Mouse (Mus musculus) spleen, embryonic (tissue): ENCODE data around the gene Crybg3.
"Not testable (repeated sequence)": the region's sequence is repeated elsewhere in the genome, so short reads cannot be mapped to it uniquely, and the experiment has no call there.

ENCODE experiments used
- CTCF ChIA-PET: fragments of 350-600 bp; sonication (Branson Sonifier 250); formaldehyde crosslinking; loops from one replicate; lab custom pipeline; 2022; lab: Charles Lee

Crybg3 gene

DNA sequence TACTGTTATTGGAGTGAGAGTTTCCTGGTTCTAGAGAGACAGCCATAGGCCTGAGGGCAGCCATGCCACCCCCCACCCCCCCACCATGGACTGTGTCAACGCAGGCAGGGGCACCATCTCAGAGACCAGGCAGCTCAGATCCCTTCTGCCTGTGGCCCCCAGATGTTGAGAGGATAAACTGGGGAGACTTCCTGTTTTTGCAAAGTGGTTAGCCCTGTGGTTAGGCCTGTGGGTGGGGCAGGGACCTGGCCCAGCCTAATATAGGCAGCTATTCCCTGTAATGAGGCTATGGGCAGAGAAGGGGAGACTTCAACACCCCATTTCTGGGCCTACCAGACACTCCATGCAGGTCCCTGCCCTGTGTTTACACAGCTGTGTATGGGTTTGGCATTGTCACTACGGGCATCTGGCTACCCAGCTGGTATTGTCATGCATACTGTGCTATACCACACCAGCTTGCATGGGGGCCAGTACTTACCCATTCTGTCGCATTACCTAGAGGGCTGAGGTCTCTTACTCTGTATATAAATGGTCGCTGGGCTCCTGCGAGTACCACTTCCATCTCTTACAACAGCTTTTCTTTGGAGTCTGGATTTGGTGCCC lies 141.4 kb downstream of the Crybg3 start:
- CTCF ChIA-PET, result not testable (repeated sequence)

DNA sequence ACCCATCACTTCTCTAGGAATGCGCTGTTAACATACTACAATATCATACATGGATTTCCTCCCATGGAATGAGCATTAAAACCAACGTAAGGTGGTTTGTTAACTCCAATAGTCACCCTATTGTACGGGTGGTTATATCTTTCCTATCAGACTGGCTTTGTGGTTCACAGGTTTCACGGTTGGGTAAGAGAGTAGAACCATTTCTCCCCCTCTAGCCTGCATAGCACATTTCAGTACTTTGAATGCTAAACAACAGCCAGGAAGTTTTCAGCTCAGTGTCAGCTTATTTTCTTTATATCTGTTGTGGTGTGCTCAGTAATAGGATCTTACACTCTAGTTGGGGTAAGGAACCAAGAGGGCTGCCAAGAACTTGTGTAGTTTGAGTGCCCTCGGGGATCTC lies 149.0 kb downstream of the Crybg3 start:
- CTCF ChIA-PET, result no interaction called here

- CTCF ChIA-PET, result interaction anchor here (1.1 kb wide), 1 partner anchor 30 kb away, joined by 3 read pairs; no protein-coding TSS in a partner anchor
These were observed 151.7 kb downstream of the Crybg3 start for GRCm38 (mm10) chr16:59449092-59449491.

DNA sequence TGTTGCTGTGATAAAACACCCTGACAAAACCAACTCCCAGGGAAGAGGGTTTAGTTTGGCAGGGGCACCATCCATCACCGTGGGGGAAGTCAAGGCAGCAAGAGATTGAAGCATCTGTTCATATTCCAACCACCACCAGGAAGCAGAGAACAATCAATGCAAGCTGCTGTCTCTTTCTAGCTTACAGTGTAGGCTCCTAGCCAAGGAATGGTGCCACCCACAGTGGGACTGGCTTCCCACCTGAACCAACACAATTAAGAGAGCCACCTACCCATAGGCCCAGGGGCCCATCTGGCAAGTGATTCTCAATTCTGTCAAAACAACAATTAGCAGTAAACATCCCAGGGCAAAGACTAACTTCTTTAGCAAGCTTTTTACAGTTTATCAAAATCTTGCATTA lies 152.6 kb downstream of the Crybg3 start:
- CTCF ChIA-PET, result interaction anchor here (1.1 kb wide), 1 partner anchor 51 kb away, joined by 3 read pairs; no protein-coding TSS in a partner anchor

GRCm38 (mm10) chr16:59444880-59445559 lies 155.8 kb downstream of the Crybg3 start:
- CTCF ChIA-PET, result no interaction called here
